Mouse (Mus musculus) kidney, postnatal 36 days (tissue): ENCODE measurements around the gene Nbea.

Experiments
- DNase-seq, 2 experiments: peaks; one replicate each; pipeline ENCODE4 v3.0.0; 2021 to 2022; ENCODE audit warnings: mixed read lengths in 2 of 2

Gene Nbea

GRCm38 (mm10) chr3:55782056-55782687 lies 401.3 kb downstream of the Nbea start, which contains the start of gene Mab21l1:
Mab21l1 (plus strand) TSS chr3:55782510.
- DNase-seq = peak; percentile 8 to 41

GRCm38 (mm10) chr3:55781429-55782055 lies 402.0 kb downstream of the Nbea start:
- no peak for DNase-seq

- DNase-seq = peak in 1 of 2 experiments; percentile 36
These were observed 403.1 kb downstream of the Nbea start for GRCm38 (mm10) chr3:55780120-55781070.

- DNase-seq = no peak
These were observed 404.5 kb downstream of the Nbea start for GRCm38 (mm10) chr3:55778764-55779730.

- no peak for DNase-seq
These were observed 406.0 kb downstream of the Nbea start for GRCm38 (mm10) chr3:55777501-55777900.

GRCm38 (mm10) chr3:55775753-55776152 lies 407.7 kb downstream of the Nbea start:
- DNase-seq = no peak

GRCm38 (mm10) chr3:55775245-55775644 lies 408.3 kb downstream of the Nbea start:
- no peak for DNase-seq

- DNase-seq = no peak
These were observed 409.3 kb downstream of the Nbea start for GRCm38 (mm10) chr3:55774203-55774602.

GRCm38 (mm10) chr3:55769308-55769707 lies 414.2 kb downstream of the Nbea start:
- no peak for DNase-seq

- no peak for DNase-seq
These were observed 414.8 kb downstream of the Nbea start for GRCm38 (mm10) chr3:55768654-55769053.

GRCm38 (mm10) chr3:55763591-55763990 lies 419.9 kb downstream of the Nbea start:
- DNase-seq = no peak

- no peak for DNase-seq
These were observed 425.2 kb downstream of the Nbea start for GRCm38 (mm10) chr3:55758297-55758696.

- no peak for DNase-seq
These were observed 426.8 kb downstream of the Nbea start for GRCm38 (mm10) chr3:55756602-55757190.

GRCm38 (mm10) chr3:55755805-55756601 lies 427.5 kb downstream of the Nbea start:
- DNase-seq = no peak

GRCm38 (mm10) chr3:55754981-55755608 lies 428.4 kb downstream of the Nbea start:
- DNase-seq = no peak

- DNase-seq = no peak
These were observed 429.6 kb downstream of the Nbea start for GRCm38 (mm10) chr3:55753872-55754271.

GRCm38 (mm10) chr3:55752558-55752957 lies 430.9 kb downstream of the Nbea start:
- DNase-seq = no peak

- DNase-seq = no peak
These were observed 432.1 kb downstream of the Nbea start for GRCm38 (mm10) chr3:55751363-55751762.

GRCm38 (mm10) chr3:55750445-55751065 lies 432.9 kb downstream of the Nbea start:
- no peak for DNase-seq

GRCm38 (mm10) chr3:55743885-55744284 lies 439.6 kb downstream of the Nbea start:
- DNase-seq = no peak
